Mouse (Mus musculus): Measurements from ENCODE around the gene Foxb1. TPM values are rescaled to one million over a fixed set of nuclear protein-coding genes. Genes with fewer than 3 reads are reported as not detected.

Gene Foxb1
- polyA plus RNA-seq, 1 experiment from 2014 or later = not detected

DNA sequence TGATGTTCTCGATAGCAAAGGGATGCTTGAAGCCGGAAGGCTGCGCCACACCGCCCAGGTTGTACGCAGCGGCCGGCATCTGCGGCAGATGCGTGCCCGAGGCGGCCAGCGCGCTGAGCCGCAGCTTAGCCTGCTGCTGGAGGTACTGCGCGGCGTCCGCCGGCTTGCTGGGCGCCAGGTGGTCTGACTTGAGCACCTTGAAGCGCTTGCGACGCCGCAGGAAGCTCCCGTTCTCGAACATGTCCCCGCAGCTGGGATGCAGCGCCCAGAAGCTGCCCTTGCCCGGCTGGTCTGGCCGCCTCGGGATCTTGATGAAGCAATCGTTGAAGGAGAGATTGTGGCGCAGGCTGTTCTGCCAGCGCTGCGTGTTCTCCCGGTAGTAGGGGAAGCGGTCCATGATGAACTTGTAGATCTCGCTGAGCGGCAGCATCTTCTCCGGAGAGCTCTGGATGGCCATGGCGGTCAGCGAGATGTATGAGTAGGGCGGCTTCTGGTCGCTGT is 969 bp downstream of the Foxb1 start:
- Histone ChIP-seq H3K9me3 (ENCODE audit: control insufficient read depth, low read length) (no peaks in the 10 kb centered on the region), H3K4me3 (ENCODE audit: low read depth, low read length) (no peak overlapping the region; the same call in 1 of the 2 replicates), H3K36me3 (ENCODE audit: control insufficient read depth, insufficient read depth, low read length) (no peaks in the 10 kb centered on the region), H3K4me2 (replicated peaks; ENCODE audit: low read depth) (no peak overlapping the region), H3K27me3 (ENCODE audit: control insufficient read depth, insufficient read depth, low read length) (peaks cover 52% of the 10 kb centered on the region), H3K4me1 (replicated peaks; ENCODE audit: control insufficient read depth, insufficient read depth) (no peaks in the 10 kb centered on the region), H3K9ac (ENCODE audit: low read length) (no peak overlapping the region), H3K27ac (replicated peaks) (no peak overlapping the region)
- DNase-seq (ENCODE audit: low spot score) (no peak), ATAC-seq (ENCODE audit: low FRiP score, low TSS enrichment) (no peak)
- TF ChIP-seq EP300 (optimal IDR thresholded peaks at IDR 0.05) = no peak
- no peak for TF ChIP-seq CTCF (IDR thresholded peaks at IDR 0.05; ENCODE audit: low read depth)
- WGBS = under 1% methylated on average over 43 of the region's 44 CpGs

DNA sequence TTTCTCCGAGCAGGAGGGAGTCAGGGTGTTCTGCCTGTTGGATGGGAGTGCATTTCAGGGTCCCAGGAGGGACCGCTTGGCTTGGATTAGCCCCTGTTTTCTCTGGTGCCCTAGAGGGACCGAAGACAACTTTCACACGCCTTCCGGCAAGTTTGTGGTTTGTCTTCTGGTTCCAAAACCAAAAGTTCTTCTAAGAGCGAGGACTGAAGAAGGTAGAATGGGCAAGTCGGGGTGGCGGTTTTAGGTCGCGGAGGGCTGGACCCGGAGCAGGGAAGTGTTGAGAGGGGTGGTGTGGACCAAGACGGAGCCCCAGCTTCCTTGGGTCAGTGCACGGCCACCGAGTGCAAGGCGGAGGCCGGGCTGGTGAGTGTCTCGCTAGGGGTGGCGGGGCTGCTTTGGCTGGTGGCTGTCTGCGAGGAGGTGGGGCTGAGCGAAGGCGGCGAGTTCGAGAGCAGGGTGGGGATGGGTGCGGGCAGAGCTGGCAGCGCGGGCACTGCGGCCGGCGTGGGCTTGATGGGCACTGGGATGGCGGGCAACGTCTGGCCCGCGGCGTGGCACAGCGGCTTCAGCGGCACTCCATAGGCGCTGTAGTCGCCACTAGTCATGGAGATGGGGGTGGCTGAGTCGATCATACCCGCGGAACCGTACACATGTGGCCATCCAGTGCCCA is 1.7 kb downstream of the Foxb1 start:
- no peak for TF ChIP-seq EP300 (optimal IDR thresholded peaks at IDR 0.05)
- TF ChIP-seq CTCF (IDR thresholded peaks at IDR 0.05; ENCODE audit: low read depth) = no peak
- no peak overlapping the region for H3K9ac ChIP-seq (ENCODE audit: low read length)
- no peaks in the 10 kb centered on the region for H3K36me3 ChIP-seq (ENCODE audit: control insufficient read depth, insufficient read depth, low read length)
- DNase-seq (ENCODE audit: low spot score) (no peak), ATAC-seq (ENCODE audit: low FRiP score, low TSS enrichment) (no peak)
- H3K4me1 ChIP-seq (replicated peaks; ENCODE audit: control insufficient read depth, insufficient read depth) = no peaks in the 10 kb centered on the region
- H3K27ac ChIP-seq (replicated peaks) = no peak overlapping the region
- WGBS = 1% methylated on average over 41 of the region's 42 CpGs
- no peaks in the 10 kb centered on the region for H3K9me3 ChIP-seq (ENCODE audit: control insufficient read depth, low read length)
- H3K4me3 ChIP-seq (ENCODE audit: low read depth, low read length) = peak overlapping the region; percentile 8; the same call in 1 of the 2 replicates
- peaks cover 48% of the 10 kb centered on the region for H3K27me3 ChIP-seq (ENCODE audit: control insufficient read depth, insufficient read depth, low read length)
- H3K4me2 ChIP-seq (replicated peaks; ENCODE audit: low read depth) = no peak overlapping the region

DNA sequence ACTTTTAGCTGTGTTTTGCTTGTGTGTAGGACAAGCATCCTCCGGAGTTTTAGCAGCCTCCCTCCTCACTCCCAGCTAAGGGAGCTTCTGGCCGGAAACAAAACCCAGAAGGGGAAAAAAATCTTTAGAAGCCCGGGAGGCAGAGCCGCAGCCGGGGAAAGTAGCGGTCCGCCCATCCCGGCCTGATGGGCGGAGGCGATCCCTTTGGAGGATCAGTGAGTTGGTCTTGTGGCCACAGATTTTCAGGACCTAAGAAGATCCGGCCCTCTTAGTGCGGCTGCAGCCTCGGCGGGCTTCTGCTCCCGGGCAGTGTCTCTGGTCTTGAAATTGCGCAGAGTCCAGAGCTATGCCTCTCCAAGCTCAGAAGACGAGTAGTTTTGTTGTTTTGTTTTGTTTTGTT is 2.2 kb downstream of the Foxb1 start:
- DNase-seq (ENCODE audit: low spot score) = peak; percentile 16
- H3K4me2 ChIP-seq (replicated peaks; ENCODE audit: low read depth) = no peak overlapping the region
- no peak overlapping the region for H3K9ac ChIP-seq (ENCODE audit: low read length)
- TF ChIP-seq EP300 (optimal IDR thresholded peaks at IDR 0.05) = no peak
- TF ChIP-seq CTCF (IDR thresholded peaks at IDR 0.05; ENCODE audit: low read depth) = no peak
- H3K4me3 ChIP-seq (ENCODE audit: low read depth, low read length) = no peak overlapping the region
- H3K27ac ChIP-seq (replicated peaks) = no peak overlapping the region
- WGBS = under 1% methylated on average over 17 of the region's 17 CpGs
- no peaks in the 10 kb centered on the region for H3K36me3 ChIP-seq (ENCODE audit: control insufficient read depth, insufficient read depth, low read length)
- H3K9me3 ChIP-seq (ENCODE audit: control insufficient read depth, low read length) = no peaks in the 10 kb centered on the region
- ATAC-seq (ENCODE audit: low FRiP score, low TSS enrichment) = no peak
- H3K4me1 ChIP-seq (replicated peaks; ENCODE audit: control insufficient read depth, insufficient read depth) = no peaks in the 10 kb centered on the region
- peaks cover 46% of the 10 kb centered on the region for H3K27me3 ChIP-seq (ENCODE audit: control insufficient read depth, insufficient read depth, low read length)

DNA sequence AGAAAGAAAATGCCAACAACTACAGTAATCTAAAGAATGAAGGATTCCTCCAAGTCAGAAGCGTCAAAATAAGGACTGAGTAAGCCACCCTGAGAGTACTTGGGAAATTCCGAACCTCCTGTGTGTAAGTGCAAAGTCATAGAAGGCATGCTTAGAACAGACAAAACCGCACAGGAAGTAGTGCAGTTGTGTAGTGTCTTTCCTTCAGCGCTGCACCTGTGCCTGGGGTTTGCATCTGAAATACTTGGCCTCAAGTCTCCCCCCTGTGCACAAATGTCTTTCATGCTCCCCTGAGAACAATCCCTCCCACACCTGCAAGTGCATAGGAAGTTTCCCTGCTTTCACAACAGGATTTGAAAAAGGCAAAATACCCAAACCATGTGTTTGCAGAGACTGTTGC is 3.5 kb downstream of the Foxb1 start:
- H3K4me2 ChIP-seq (replicated peaks; ENCODE audit: low read depth) = no peak overlapping the region
- no peaks in the 10 kb centered on the region for H3K9me3 ChIP-seq (ENCODE audit: control insufficient read depth, low read length)
- H3K27me3 ChIP-seq (ENCODE audit: control insufficient read depth, insufficient read depth, low read length) = peaks cover 42% of the 10 kb centered on the region
- WGBS = 22% methylated on average over 4 of the region's 4 CpGs
- H3K4me3 ChIP-seq (ENCODE audit: low read depth, low read length) = no peak overlapping the region
- no peak overlapping the region for H3K27ac ChIP-seq (replicated peaks)
- TF ChIP-seq CTCF (IDR thresholded peaks at IDR 0.05; ENCODE audit: low read depth) (no peak), EP300 (optimal IDR thresholded peaks at IDR 0.05) (no peak)
- no peaks in the 10 kb centered on the region for H3K4me1 ChIP-seq (replicated peaks; ENCODE audit: control insufficient read depth, insufficient read depth)
- H3K36me3 ChIP-seq (ENCODE audit: control insufficient read depth, insufficient read depth, low read length) = no peaks in the 10 kb centered on the region
- ATAC-seq (ENCODE audit: low FRiP score, low TSS enrichment) (no peak), DNase-seq (ENCODE audit: low spot score) (no peak)
- no peak overlapping the region for H3K9ac ChIP-seq (ENCODE audit: low read length)

DNA sequence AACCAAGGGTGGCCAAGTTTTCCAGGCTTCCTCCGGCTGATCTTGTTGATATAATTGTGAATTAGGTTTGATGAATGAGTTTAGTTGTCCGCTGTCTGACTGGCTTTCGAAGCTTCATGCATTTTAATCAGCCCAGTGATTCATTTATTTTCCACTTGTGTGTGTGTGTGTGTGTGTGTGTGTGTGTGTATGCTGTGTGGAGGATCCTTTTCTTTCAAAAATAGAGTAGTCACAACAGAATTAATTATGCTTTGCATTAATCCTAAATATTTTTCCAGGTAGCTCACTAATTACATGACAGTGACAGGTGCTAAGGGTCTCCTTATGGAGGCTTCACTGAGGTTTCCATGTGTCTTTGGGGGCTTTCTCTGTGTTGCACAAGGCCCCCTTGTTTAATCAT is 4.3 kb downstream of the Foxb1 start:
- no peak for TF ChIP-seq EP300 (optimal IDR thresholded peaks at IDR 0.05)
- no peak for TF ChIP-seq CTCF (IDR thresholded peaks at IDR 0.05; ENCODE audit: low read depth)
- no peak overlapping the region for H3K9ac ChIP-seq (ENCODE audit: low read length)
- WGBS = 13% methylated on average over 3 of the region's 3 CpGs
- no peak overlapping the region for H3K4me3 ChIP-seq (ENCODE audit: low read depth, low read length)
- no peaks in the 10 kb centered on the region for H3K4me1 ChIP-seq (replicated peaks; ENCODE audit: control insufficient read depth, insufficient read depth)
- peaks cover 37% of the 10 kb centered on the region for H3K27me3 ChIP-seq (ENCODE audit: control insufficient read depth, insufficient read depth, low read length)
- no peak overlapping the region for H3K27ac ChIP-seq (replicated peaks)
- H3K4me2 ChIP-seq (replicated peaks; ENCODE audit: low read depth) = no peak overlapping the region
- DNase-seq (ENCODE audit: low spot score) (no peak), ATAC-seq (ENCODE audit: low FRiP score, low TSS enrichment) (no peak)
- H3K36me3 ChIP-seq (ENCODE audit: control insufficient read depth, insufficient read depth, low read length) = no peaks in the 10 kb centered on the region
- H3K9me3 ChIP-seq (ENCODE audit: control insufficient read depth, low read length) = no peaks in the 10 kb centered on the region

DNA sequence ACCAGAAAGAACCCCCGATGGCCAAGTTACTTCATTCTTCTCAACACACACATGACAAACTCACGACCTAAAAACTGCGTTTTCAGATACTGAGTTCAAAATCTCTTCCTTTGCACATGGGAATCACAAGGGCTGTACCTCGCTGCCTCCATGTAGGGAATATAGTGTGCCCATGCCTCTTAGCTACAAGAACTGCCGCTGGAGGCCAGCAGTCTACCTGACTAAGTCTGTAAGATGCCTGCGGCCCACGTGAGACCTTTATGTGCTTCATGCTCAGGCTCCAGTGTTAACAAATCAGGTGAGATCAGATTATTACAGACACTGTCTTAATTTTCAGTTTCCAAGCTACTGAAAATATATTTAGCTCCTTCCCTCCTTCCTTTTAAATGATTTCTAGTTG is 4.7 kb downstream of the Foxb1 start:
- H3K36me3 ChIP-seq (ENCODE audit: control insufficient read depth, insufficient read depth, low read length) = no peaks in the 10 kb centered on the region
- WGBS = 23% methylated on average over 7 of the region's 7 CpGs
- H3K27me3 ChIP-seq (ENCODE audit: control insufficient read depth, insufficient read depth, low read length) = peaks cover 33% of the 10 kb centered on the region
- no peak overlapping the region for H3K9ac ChIP-seq (ENCODE audit: low read length)
- ATAC-seq (ENCODE audit: low FRiP score, low TSS enrichment) (no peak), DNase-seq (ENCODE audit: low spot score) (no peak)
- TF ChIP-seq EP300 (optimal IDR thresholded peaks at IDR 0.05) (no peak), CTCF (IDR thresholded peaks at IDR 0.05; ENCODE audit: low read depth) (no peak)
- no peaks in the 10 kb centered on the region for H3K4me1 ChIP-seq (replicated peaks; ENCODE audit: control insufficient read depth, insufficient read depth)
- no peak overlapping the region for H3K4me2 ChIP-seq (replicated peaks; ENCODE audit: low read depth)
- no peak overlapping the region for H3K27ac ChIP-seq (replicated peaks)
- H3K9me3 ChIP-seq (ENCODE audit: control insufficient read depth, low read length) = no peaks in the 10 kb centered on the region
- no peak overlapping the region for H3K4me3 ChIP-seq (ENCODE audit: low read depth, low read length)

All from stomach, postnatal 0 days (tissue).